Mouse (Mus musculus): ENCODE data around the gene Rab3il1. TPM values are rescaled to one million over a fixed set of nuclear protein-coding genes. Genes with fewer than 3 reads are reported as not detected.

Gene Rab3il1
- total RNA-seq, 2 experiments from 2014 or later = 9.4 TPM

DNA sequence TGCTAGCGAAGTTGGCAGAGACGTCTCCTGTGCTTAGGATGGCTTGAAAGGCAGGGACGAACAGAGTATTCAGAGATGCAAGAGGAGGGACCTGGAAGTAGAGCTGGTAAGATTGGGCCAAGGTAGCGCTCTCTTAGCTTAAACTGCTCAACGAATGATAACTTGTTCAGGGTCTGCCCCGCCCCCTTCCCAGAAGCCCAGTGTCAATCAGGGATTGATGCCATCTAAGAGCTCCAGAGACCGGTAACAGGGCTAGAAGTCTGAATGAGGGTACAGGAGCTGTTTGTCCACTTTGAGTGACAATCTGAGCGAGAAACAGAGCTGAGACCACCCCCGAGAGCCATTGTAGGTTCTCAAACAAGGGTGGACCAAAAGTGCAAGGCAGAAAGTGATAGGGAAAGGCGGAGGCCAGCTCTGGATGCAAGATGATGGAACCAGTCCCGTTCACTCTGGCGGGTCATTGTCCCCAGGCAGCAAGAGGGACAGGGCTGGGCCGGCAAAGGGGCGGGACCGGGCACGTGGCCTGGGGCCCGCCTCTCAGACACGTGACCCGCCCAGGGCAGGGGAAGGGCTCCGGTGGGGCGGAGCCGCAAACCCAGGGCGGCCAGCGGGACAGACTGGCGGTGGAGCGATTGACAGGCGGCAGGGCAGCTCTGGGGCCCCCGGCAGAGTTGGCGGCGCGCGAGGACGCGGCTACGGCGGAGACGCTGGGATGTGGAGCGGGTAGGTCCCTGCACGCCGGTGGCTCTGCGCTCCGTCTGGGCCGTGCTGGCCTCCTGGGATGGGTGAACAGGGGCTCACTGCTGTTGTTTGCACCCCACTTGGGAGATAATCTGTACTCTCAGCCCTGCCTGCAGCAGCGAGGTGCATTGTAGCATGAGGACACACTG is 16.4 kb downstream of the Rab3il1 start:
- peak; percentile 81 to 84 for DNase-seq (ENCODE audit: extremely low spot score in 1 of 2, low spot score in 2 of 2)
- Histone ChIP-seq H3K4me3 (peak overlapping the region; percentile 68), H3K27ac (peak overlapping the region; percentile 42)
- TF ChIP-seq CTCF (IDR thresholded peaks at IDR 0.05) = no peak
- intact Hi-C loops (cut with DNase I) = loop anchor here (10.0 kb wide), 1 partner anchor 793 kb away; no protein-coding TSS in a partner anchor

- Histone ChIP-seq H3K4me3 (peak overlapping the region; percentile 68), H3K27ac (peak overlapping the region; percentile 42)
- DNase-seq (ENCODE audit: extremely low spot score in 1 of 2, low spot score in 2 of 2) = no peak
- intact Hi-C loops (cut with DNase I) = loop anchor here (10.0 kb wide), 1 partner anchor 794 kb away; no protein-coding TSS in a partner anchor
- TF ChIP-seq CTCF (IDR thresholded peaks at IDR 0.05) = no peak
These were observed 17.0 kb downstream of the Rab3il1 start for GRCm38 (mm10) chr19:10018527-10018818.

DNA sequence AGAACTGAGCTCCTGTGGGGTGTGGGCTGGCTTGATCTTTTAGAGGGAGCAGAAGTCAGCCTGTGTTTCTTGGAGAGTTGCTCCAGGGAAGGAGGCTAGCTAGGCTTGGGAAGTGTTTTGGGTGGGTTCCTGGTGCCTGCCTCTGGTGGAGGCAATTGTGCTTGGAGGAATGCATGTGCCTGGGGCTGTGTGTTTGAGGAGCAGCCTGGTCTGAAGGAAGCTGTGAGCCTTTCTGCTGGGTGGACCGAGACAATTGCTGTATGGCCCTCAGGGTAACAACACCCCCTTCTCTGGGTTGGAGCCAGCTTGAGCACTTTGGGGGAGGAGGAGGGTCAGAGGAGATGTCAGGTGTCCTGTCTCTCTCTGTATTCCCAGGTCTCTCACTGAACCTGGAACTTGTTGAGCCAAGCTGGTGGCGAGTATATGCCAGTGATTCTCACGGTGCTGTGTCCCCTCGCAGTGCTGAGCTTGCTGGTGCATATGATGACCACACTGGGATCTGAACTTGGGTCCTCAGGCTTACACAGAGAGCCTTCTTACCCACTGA is 17.8 kb downstream of the Rab3il1 start:
- intact Hi-C loops (cut with DNase I) = loop anchor here (10.0 kb wide), 1 partner anchor 794 kb away; no protein-coding TSS in a partner anchor
- no peak for TF ChIP-seq CTCF (IDR thresholded peaks at IDR 0.05)
- Histone ChIP-seq H3K4me3 (peak overlapping the region; percentile 68), H3K27ac (no peak overlapping the region; the same call in 1 of the 2 replicates)
- no peak for DNase-seq (ENCODE audit: extremely low spot score in 1 of 2, low spot score in 2 of 2)

GRCm38 (mm10) chr19:10021981-10022380 is 20.5 kb downstream of the Rab3il1 start:
- no peak overlapping the region for H3K27ac ChIP-seq
- intact Hi-C loops (cut with DNase I) = loop anchor here (2.0 kb wide), 1 partner anchor 21 kb away; the partner anchor contains the start of genes Best1 and Rab3il1
- DNase-seq (ENCODE audit: extremely low spot score in 1 of 2, low spot score in 2 of 2) = no peak
- no peak overlapping the region for H3K4me3 ChIP-seq
- TF ChIP-seq CTCF (IDR thresholded peaks at IDR 0.05) = no peak

- no peak overlapping the region for H3K4me3 ChIP-seq
- DNase-seq (ENCODE audit: extremely low spot score in 1 of 2, low spot score in 2 of 2) = peak in 1 of 2 experiments; percentile 42
- H3K27ac ChIP-seq = no peak overlapping the region
- peak; percentile 73 for TF ChIP-seq CTCF (IDR thresholded peaks at IDR 0.05)
- intact Hi-C loops (cut with DNase I) = loop anchor here (2.0 kb wide), 1 partner anchor 22 kb away; the partner anchor contains the start of genes Best1 and Rab3il1
These were observed 21.2 kb downstream of the Rab3il1 start for GRCm38 (mm10) chr19:10022414-10023303.

DNA sequence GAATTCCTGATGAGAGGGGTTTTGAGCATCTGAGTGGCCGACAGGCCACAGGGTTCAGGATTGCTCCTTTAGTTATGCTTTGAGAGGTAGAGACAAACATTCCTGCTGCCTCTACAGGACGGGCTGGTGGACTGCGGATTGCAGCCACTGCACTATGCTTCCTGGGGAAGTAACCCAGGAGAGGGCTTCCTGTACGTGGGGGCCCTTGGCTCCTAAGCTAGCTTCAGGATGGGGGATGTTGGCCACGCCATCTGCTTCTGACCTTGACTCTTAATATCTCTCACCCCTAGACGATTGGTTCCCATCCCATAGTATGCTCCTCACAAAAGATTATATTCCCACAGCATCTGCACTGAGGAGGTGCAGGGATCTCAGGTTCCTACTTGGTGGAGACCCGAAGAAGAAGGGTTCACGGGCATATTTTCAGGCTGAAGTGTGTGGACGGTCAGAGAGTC is 21.9 kb downstream of the Rab3il1 start:
- intact Hi-C loops (cut with DNase I) = loop anchor here (2.0 kb wide), 1 partner anchor 23 kb away; the partner anchor contains the start of genes Best1 and Rab3il1
- DNase-seq (ENCODE audit: extremely low spot score in 1 of 2, low spot score in 2 of 2) = no peak
- no peak for TF ChIP-seq CTCF (IDR thresholded peaks at IDR 0.05)
- Histone ChIP-seq H3K4me3 (no peak overlapping the region), H3K27ac (no peak overlapping the region)

GRCm38 (mm10) chr19:10025169-10025875 is 23.9 kb downstream of the Rab3il1 start:
- H3K4me3 ChIP-seq = no peak overlapping the region
- intact Hi-C loops (cut with DNase I) = no loop called here
- no peak for TF ChIP-seq CTCF (IDR thresholded peaks at IDR 0.05)
- no peak overlapping the region for H3K27ac ChIP-seq
- DNase-seq (ENCODE audit: extremely low spot score in 1 of 2, low spot score in 2 of 2) = peak; percentile 17 to 49

DNA sequence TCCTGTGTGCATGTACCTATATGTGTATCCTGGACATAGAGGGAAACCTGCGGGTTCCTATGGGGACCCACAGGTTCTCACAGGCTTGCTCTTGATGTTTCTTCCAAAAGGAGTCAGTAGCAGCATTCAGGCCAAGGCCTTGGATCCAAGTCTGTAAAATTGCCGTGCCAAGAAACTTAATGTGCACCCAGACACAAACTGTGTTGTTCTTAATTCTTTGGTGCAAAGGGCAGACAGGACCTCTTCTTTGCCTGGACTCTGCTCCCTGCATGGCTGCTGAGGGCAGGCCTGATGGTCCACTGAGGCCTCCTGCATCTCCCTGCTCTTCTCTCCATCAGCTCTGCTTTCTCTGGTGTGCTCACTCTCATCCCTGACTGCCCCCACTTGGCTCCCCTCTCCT is 28.3 kb downstream of the Rab3il1 start:
- no peak for TF ChIP-seq CTCF (IDR thresholded peaks at IDR 0.05)
- Histone ChIP-seq H3K27ac (no peak overlapping the region), H3K4me3 (no peak overlapping the region)
- no peak for DNase-seq (ENCODE audit: extremely low spot score in 1 of 2, low spot score in 2 of 2)
- intact Hi-C loops (cut with DNase I) = loop anchor here (10.0 kb wide), 1 partner anchor 795 kb away; no protein-coding TSS in a partner anchor

DNA sequence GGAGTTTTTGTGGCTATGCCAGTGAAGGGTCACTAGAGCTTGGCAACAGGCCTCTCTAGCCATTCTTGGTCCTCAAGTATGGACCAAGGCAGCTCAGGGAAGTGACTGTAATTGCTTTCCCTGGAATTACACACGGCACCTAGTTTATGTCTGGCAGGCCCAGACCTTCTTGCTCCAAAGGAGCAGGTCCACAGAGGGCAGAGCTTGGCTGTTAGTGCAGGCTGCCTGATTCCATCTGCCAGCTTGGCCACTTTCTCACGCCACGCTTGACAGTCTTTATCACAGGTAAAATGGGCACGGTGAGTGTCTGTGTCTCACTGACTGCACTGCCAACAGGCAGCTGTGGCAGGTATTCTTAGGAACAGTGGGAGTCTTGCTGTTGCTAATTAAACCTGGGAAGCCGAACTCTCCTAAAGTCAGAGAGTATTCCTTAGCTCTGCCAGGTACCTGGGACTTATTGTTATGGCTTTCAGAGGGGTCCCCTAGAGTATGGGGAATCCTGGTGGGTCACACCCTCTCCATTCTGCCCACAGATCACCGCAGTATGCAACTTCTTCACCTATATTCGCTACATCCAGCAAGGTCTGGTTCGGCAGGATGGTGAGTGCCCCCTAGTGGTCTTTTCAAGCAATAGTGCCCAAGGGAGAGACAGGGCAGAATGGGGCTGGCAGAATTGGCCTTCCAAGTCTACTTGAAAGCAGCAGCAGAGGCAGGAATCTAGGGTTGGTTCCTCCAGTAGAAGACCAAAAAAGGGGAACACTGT is 31.9 kb downstream of the Rab3il1 start:
- peak; percentile 52 to 57 for DNase-seq (ENCODE audit: extremely low spot score in 1 of 2, low spot score in 2 of 2)
- Histone ChIP-seq H3K27ac (no peak overlapping the region), H3K4me3 (no peak overlapping the region)
- intact Hi-C loops (cut with DNase I) = loop anchor here (1.0 to 10.0 kb wide), 2 partner anchors 33 to 799 kb away; no protein-coding TSS in a partner anchor
- peak; percentile 94 for TF ChIP-seq CTCF (IDR thresholded peaks at IDR 0.05)

DNA sequence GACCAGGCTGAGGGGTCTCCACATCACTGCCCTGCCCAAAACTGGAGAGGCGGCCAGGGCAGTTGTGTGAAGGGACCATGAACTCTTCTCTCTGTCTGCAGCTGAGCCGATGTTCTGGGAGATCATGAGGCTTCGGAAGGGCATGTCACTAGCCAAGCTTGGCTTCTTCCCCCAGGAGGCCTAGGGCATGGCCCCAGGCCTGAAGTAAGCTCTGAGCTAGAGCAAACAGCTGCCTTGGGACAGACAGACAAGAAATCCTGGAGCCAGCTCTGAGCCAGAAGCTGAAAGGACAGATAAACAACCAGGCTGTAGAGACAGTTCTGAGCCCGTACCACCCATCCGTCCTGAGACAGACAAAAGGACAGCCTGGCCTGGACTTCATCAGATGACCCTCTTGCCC is 32.9 kb downstream of the Rab3il1 start:
- no peak overlapping the region for H3K27ac ChIP-seq
- DNase-seq (ENCODE audit: extremely low spot score in 1 of 2, low spot score in 2 of 2) = no peak
- no peak overlapping the region for H3K4me3 ChIP-seq
- intact Hi-C loops (cut with DNase I) = loop anchor here (2.0 to 10.0 kb wide), 2 partner anchors 120 to 800 kb away; no protein-coding TSS in a partner anchor
- TF ChIP-seq CTCF (IDR thresholded peaks at IDR 0.05) = no peak
